Mouse (Mus musculus): Measurements from ENCODE around the gene Pih1d1.

- TF ChIP-seq TAL1 (IDR thresholded peaks at IDR 0.05; ENCODE audit: low read length) (no peak), GATA1 (IDR thresholded peaks at IDR 0.05; ENCODE audit: low read length) (no peak)
Measured at GRCm38 (mm10) chr7:45198961-45199360, 44.9 kb downstream of the Pih1d1 start.
